Mouse (Mus musculus): Measurements from ENCODE around the gene A030005K14Rik. TPM values are rescaled to one million over a fixed set of nuclear protein-coding genes. Genes with fewer than 3 reads are reported as not detected.

The A030005K14Rik gene
- polyA plus RNA-seq, 1 experiment from 2014 or later: not detected

GRCm38 (mm10) chr1:83016556-83016955, 42.6 kb downstream of the A030005K14Rik start:
- Histone ChIP-seq H3K9me3 (no peaks in the 10 kb centered on the region), H3K27me3 (ENCODE audit: poor library complexity, severe bottlenecking) (no peaks in the 10 kb centered on the region), H3K36me3 (replicated peaks) (no peaks in the 10 kb centered on the region), H3K4me1 (no peaks in the 10 kb centered on the region), H3K4me3 (no peak overlapping the region), H3K27ac (no peak overlapping the region)
- no peak for DNase-seq (ENCODE audit: extremely low spot score, low spot score)
- WGBS: 78% methylated on average over 1 of the region's 1 CpGs

GRCm38 (mm10) chr1:83015329-83015879, 43.8 kb downstream of the A030005K14Rik start:
- 89% methylated on average over 10 of the region's 10 CpGs for WGBS
- no peak overlapping the region for H3K4me3 ChIP-seq
- no peaks in the 10 kb centered on the region for H3K4me1 ChIP-seq
- H3K9me3 ChIP-seq: no peaks in the 10 kb centered on the region
- H3K27me3 ChIP-seq (ENCODE audit: poor library complexity, severe bottlenecking): no peaks in the 10 kb centered on the region
- no peak overlapping the region for H3K27ac ChIP-seq
- H3K36me3 ChIP-seq (replicated peaks): no peaks in the 10 kb centered on the region
- DNase-seq (ENCODE audit: extremely low spot score, low spot score): no peak

- Histone ChIP-seq H3K27ac (no peak overlapping the region), H3K36me3 (replicated peaks) (no peaks in the 10 kb centered on the region), H3K4me1 (no peaks in the 10 kb centered on the region), H3K9me3 (no peaks in the 10 kb centered on the region), H3K4me3 (no peak overlapping the region), H3K27me3 (ENCODE audit: poor library complexity, severe bottlenecking) (no peaks in the 10 kb centered on the region)
- DNase-seq (ENCODE audit: extremely low spot score, low spot score): no peak
- WGBS: 91% methylated on average over 3 of the region's 3 CpGs
Observed at GRCm38 (mm10) chr1:83014477-83014876, 44.7 kb downstream of the A030005K14Rik start.

Other genes with a start within 250 kb of the A030005K14Rik start
- 30.2 and 32.9 TPM in 2 replicates for gene Agfg1, start 219.9 kb downstream of the A030005K14Rik start, polyA plus RNA-seq (2016; fragmentation: Nextera tagmentation; extraction: Ambion mirVana)
- gene A030005L19Rik, start 146.1 kb downstream of the A030005K14Rik start, polyA plus RNA-seq (2016; fragmentation: Nextera tagmentation; extraction: Ambion mirVana): not detected in 2 replicates
- not detected in 2 replicates for gene A030014E15Rik, start 134.5 kb downstream of the A030005K14Rik start, polyA plus RNA-seq (2016; fragmentation: Nextera tagmentation; extraction: Ambion mirVana)
- gene Gm6217, start 128.0 kb downstream of the A030005K14Rik start, polyA plus RNA-seq (2016; fragmentation: Nextera tagmentation; extraction: Ambion mirVana): not detected in 2 replicates
- not detected in 2 replicates for gene A030003K21Rik, start 116.0 kb downstream of the A030005K14Rik start, polyA plus RNA-seq (2016; fragmentation: Nextera tagmentation; extraction: Ambion mirVana)
- not detected in 2 replicates for gene Gm7544, start 103.4 kb downstream of the A030005K14Rik start, polyA plus RNA-seq (2016; fragmentation: Nextera tagmentation; extraction: Ambion mirVana)
- gene Gm47955, start 99.1 kb downstream of the A030005K14Rik start, polyA plus RNA-seq (2016; fragmentation: Nextera tagmentation; extraction: Ambion mirVana): not detected in 2 replicates
- not detected in 2 replicates for gene Gm47959, start 58.8 kb downstream of the A030005K14Rik start, polyA plus RNA-seq (2016; fragmentation: Nextera tagmentation; extraction: Ambion mirVana)
- 0.18 and 0.52 TPM in 2 replicates for gene Slc19a3, start 20.9 kb downstream of the A030005K14Rik start, polyA plus RNA-seq (2016; fragmentation: Nextera tagmentation; extraction: Ambion mirVana)
- not detected in 2 replicates for gene Krtap28-10, start 16.9 kb downstream of the A030005K14Rik start, polyA plus RNA-seq (2016; fragmentation: Nextera tagmentation; extraction: Ambion mirVana)
- not detected in 2 replicates for gene Gm47969, start 14.4 kb downstream of the A030005K14Rik start, polyA plus RNA-seq (2016; fragmentation: Nextera tagmentation; extraction: Ambion mirVana)
- gene Krtap28-13, start 1.6 kb upstream of the A030005K14Rik start, polyA plus RNA-seq (2016; fragmentation: Nextera tagmentation; extraction: Ambion mirVana): not detected in 2 replicates
- not detected in 2 replicates for gene Ccl20, start 57.4 kb upstream of the A030005K14Rik start, polyA plus RNA-seq (2016; fragmentation: Nextera tagmentation; extraction: Ambion mirVana)
- 0.15 and 0.25 TPM in 2 replicates for gene Daw1, start 100.4 kb upstream of the A030005K14Rik start, polyA plus RNA-seq (2016; fragmentation: Nextera tagmentation; extraction: Ambion mirVana)